Comparison of ENCODE assay signal across 11 mouse cellular contexts in the genomic region with DNA sequence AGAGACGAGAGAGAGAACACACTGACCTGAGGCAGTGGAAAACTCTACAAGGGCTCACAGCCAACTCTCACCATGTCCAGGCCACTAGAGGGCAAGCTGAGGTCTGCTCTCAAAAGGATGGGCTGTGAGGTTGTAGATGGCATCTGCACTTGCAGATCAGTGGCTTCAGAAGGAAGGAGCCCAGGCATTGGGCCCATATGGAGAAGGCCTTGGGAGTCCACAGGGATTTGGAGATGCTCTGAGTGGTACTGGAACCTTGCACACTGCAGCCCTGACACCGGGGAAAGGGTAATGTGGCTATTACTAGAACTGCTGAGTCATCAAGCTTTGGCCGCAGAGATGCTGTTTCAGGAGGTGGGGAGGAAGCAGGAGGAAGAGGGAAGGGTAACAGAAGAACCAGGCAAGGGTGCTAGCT. TPM values are rescaled to one million over a fixed set of nuclear protein-coding genes. Genes with fewer than 3 reads are reported as not detected.
A peak's percentile ranks its signal among the peaks of the same experiment; 100 is the strongest.
DNase-seq lines count a peak whose midpoint lies in the region; ATAC-seq and TF ChIP-seq lines count a peak whose summit lies in the region.
"Had no signal": no experiment of that assay in that cellular context is flagged by ENCODE, and none has a peak within 500 bp of the region (broad histone marks: within the 10 kb centered on the region; RNA-seq: fewer than 3 reads in every experiment).

No protein-coding gene starts in this region.

- H3K36me3 ChIP-seq in liver, adult 2 months (ENCODE audit: control insufficient read depth, insufficient read depth, low read length) = peaks cover 9% of the 10 kb centered on the region

- H3K79me2 ChIP-seq in liver, adult 2 months (ENCODE audit: control insufficient read depth, insufficient read depth, low read length) = no peaks in the 10 kb centered on the region

- TF ChIP-seq POLR2A in liver, adult 2 months (IDR thresholded peaks at IDR 0.05; ENCODE audit: extremely low read depth, insufficient read depth, low read length) = no peak
- TF ChIP-seq POLR2A in cerebellum, adult 2 months (IDR thresholded peaks at IDR 0.05; ENCODE audit: borderline replicate concordance, insufficient read depth, low read length) = no peak

- 50% methylated on average over 3 of the region's 3 CpGs for WGBS in liver, adult 2 months
- 26% methylated on average over 3 of the region's 3 CpGs for WGBS in cerebellum, adult 2 months

- H3K4me1 ChIP-seq in liver, adult 2 months (ENCODE audit: control insufficient read depth, insufficient read depth, low read length) = no peaks in the 10 kb centered on the region
- no peaks in the 10 kb centered on the region; the same call in 1 of the 2 replicates for H3K4me1 ChIP-seq in cerebellum, adult 2 months (ENCODE audit: control insufficient read depth, insufficient read depth, low read length)
- H3K4me1 ChIP-seq: embryonic facial prominence, embryonic 12.5 days had no signal

- peak; percentile 85 to 86 for ATAC-seq in hematopoietic stem cell, adult 5-6 weeks (replicated peaks in 1 of 2; ENCODE audit: insufficient read depth in 1 of 2, low FRiP score in 2 of 2, low TSS enrichment in 1 of 2, low read depth in 1 of 2, poor library complexity in 2 of 2, severe bottlenecking in 2 of 2)
- ATAC-seq in megakaryocyte progenitor cell, adult 5-6 weeks (replicated peaks; ENCODE audit: poor library complexity) = peak; percentile 84
- ATAC-seq in activated CD4-positive, CD25-positive, alpha-beta regulatory T cell, adult 4 months = no peak

- H3K27ac ChIP-seq in liver, adult 2 months (replicated peaks; ENCODE audit: insufficient read depth, low read depth, low read length) = no peak overlapping the region
- H3K27ac ChIP-seq in cerebellum, adult 2 months (ENCODE audit: insufficient read depth, low read length) = no peak overlapping the region; the same call in 1 of the 2 replicates
- H3K27ac ChIP-seq: embryonic facial prominence, embryonic 12.5 days had no signal

- no peaks in the 10 kb centered on the region for H3K27me3 ChIP-seq in liver, adult 2 months (ENCODE audit: control insufficient read depth, insufficient read depth, low read length)
- no peaks in the 10 kb centered on the region for H3K27me3 ChIP-seq in cerebellum, adult 2 months (ENCODE audit: control insufficient read depth, insufficient read depth, low read length)
- H3K27me3 ChIP-seq: embryonic facial prominence, embryonic 12.5 days had no signal

- no peak overlapping the region for H3K4me3 ChIP-seq in liver, adult 2 months (ENCODE audit: insufficient read depth, low read depth, low read length)
- H3K4me3 ChIP-seq in cerebellum, adult 2 months (replicated peaks; ENCODE audit: insufficient read depth, low read depth, low read length) = no peak overlapping the region
- H3K4me3 ChIP-seq: embryonic facial prominence, embryonic 12.5 days had no signal

- H3K9ac ChIP-seq in liver, adult 2 months (ENCODE audit: low read depth, low read length) = no peak overlapping the region
- H3K9ac ChIP-seq: embryonic facial prominence, embryonic 12.5 days had no signal

- peak; percentile 28 for DNase-seq in liver, adult 2 months (ENCODE audit: extremely low read depth, low read depth, low spot score)
- no peak for DNase-seq in liver
- DNase-seq in NIH3T3 (ENCODE audit: low read depth) = peak; percentile 62
- DNase-seq in cerebellum, adult 2 months = peak; percentile 44 to 53
- DNase-seq in layer of hippocampus, postnatal 36 days = no peak

- peak; percentile 64 for TF ChIP-seq CTCF in liver, adult 2 months (IDR thresholded peaks at IDR 0.05; ENCODE audit: low read depth, low read length)
- peak; percentile 63 for TF ChIP-seq CTCF in cerebellum, adult 2 months (IDR thresholded peaks at IDR 0.05; ENCODE audit: borderline replicate concordance, insufficient read depth, low read depth, low read length)

RNA-seq across cellular contexts. Expression of a gene that starts 24.8 kb away (rescaled TPM):
- 12.2 and 15.4 TPM in 2 replicates for total RNA-seq in liver, adult 2 months (2014; rRNA removed)
- polyA plus RNA-seq in liver, adult 2 months (2012; rRNA removed) = 11.0 and 11.2 TPM in 2 replicates
- polyA plus RNA-seq in cerebellum, adult 2 months (2012; rRNA removed) = 32.6 and 36.4 TPM in 2 replicates
- 24.6 and 28.1 TPM in 2 replicates for total RNA-seq in hematopoietic stem cell, adult 5-6 weeks (2017)
- total RNA-seq in megakaryocyte progenitor cell, adult 5-6 weeks (2015) = 17.3 and 17.4 TPM in 2 replicates
- total RNA-seq in megakaryocyte progenitor cell, adult 5-6 weeks (2017) = 43.6 and 45.2 TPM in 2 replicates
- 10 to 100 TPM; 47.0 to 49.5 TPM for total RNA-seq in layer of hippocampus, postnatal 36 days (2021)
- polyA plus RNA-seq in activated CD4-positive, CD25-positive, alpha-beta regulatory T cell, adult 4 months (2017; shearing (Covaris generic)) = 10 to 100 TPM in 1 of 2 experiments, 1 to 10 TPM in 1; 9.3 to 14.4 TPM

RNA-seq across cellular contexts. Expression of a gene that starts 50.4 kb away (rescaled TPM):
- total RNA-seq in liver, adult 2 months (2014; rRNA removed) = not detected in 2 replicates
- 1.3 and 2.4 TPM in 2 replicates for polyA plus RNA-seq in liver, adult 2 months (2012; rRNA removed)
- polyA plus RNA-seq in cerebellum, adult 2 months (2012; rRNA removed) = 0.40 TPM in 1 of 2 replicates, not detected in the other
- 0.99 TPM in 1 of 2 replicates, not detected in the other for total RNA-seq in hematopoietic stem cell, adult 5-6 weeks (2017)
- total RNA-seq in megakaryocyte progenitor cell, adult 5-6 weeks (2015) = 0.99 and 1.4 TPM in 2 replicates
- total RNA-seq in megakaryocyte progenitor cell, adult 5-6 weeks (2017) = 0.12 TPM in 1 of 2 replicates, not detected in the other
- 1 to 10 TPM in 1 of 2 experiments, not detected in 1; 1.5 TPM for total RNA-seq in layer of hippocampus, postnatal 36 days (2021)
- 1 to 10 TPM; 1.1 to 2.2 TPM for polyA plus RNA-seq in activated CD4-positive, CD25-positive, alpha-beta regulatory T cell, adult 4 months (2017; shearing (Covaris generic))

RNA-seq across cellular contexts. Expression of a gene that starts 50.5 kb away (rescaled TPM):
- 18.8 and 25.2 TPM in 2 replicates for total RNA-seq in liver, adult 2 months (2014; rRNA removed)
- polyA plus RNA-seq in liver, adult 2 months (2012; rRNA removed) = 31.0 and 40.9 TPM in 2 replicates
- polyA plus RNA-seq in cerebellum, adult 2 months (2012; rRNA removed) = 102 and 114 TPM in 2 replicates
- 76.3 and 81.4 TPM in 2 replicates for total RNA-seq in hematopoietic stem cell, adult 5-6 weeks (2017)
- 81.0 and 89.2 TPM in 2 replicates for total RNA-seq in megakaryocyte progenitor cell, adult 5-6 weeks (2015)
- 104 and 108 TPM in 2 replicates for total RNA-seq in megakaryocyte progenitor cell, adult 5-6 weeks (2017)
- 10 to 100 TPM; 56.6 to 71.4 TPM for total RNA-seq in layer of hippocampus, postnatal 36 days (2021)
- polyA plus RNA-seq in activated CD4-positive, CD25-positive, alpha-beta regulatory T cell, adult 4 months (2017; shearing (Covaris generic)) = 10 to 100 TPM; 41.5 to 52.3 TPM

RNA-seq across cellular contexts. Expression of a gene that starts 57.2 kb away (rescaled TPM):
- total RNA-seq in liver, adult 2 months (2014; rRNA removed) = not detected in 2 replicates
- not detected in 2 replicates for polyA plus RNA-seq in liver, adult 2 months (2012; rRNA removed)
- not detected in 2 replicates for polyA plus RNA-seq in cerebellum, adult 2 months (2012; rRNA removed)
- not detected in 2 replicates for total RNA-seq in hematopoietic stem cell, adult 5-6 weeks (2017)
- 0.46 and 1.8 TPM in 2 replicates for total RNA-seq in megakaryocyte progenitor cell, adult 5-6 weeks (2015)
- 0.24 and 1.8 TPM in 2 replicates for total RNA-seq in megakaryocyte progenitor cell, adult 5-6 weeks (2017)
- not detected for total RNA-seq in layer of hippocampus, postnatal 36 days (2021)
- polyA plus RNA-seq in activated CD4-positive, CD25-positive, alpha-beta regulatory T cell, adult 4 months (2017; shearing (Covaris generic)) = under 1 TPM in 1 of 2 experiments, not detected in 1; 0.15 TPM
- polyA plus RNA-seq: embryonic facial prominence, embryonic 12.5 days; limb, embryonic 11.5 days; spleen, adult 2 months had no signal

Comparison
In these comparisons a context has a peak if more than half of its experiments do, and no peak if none do; other contexts are left out.
1. DNase-seq: peak in liver, adult 2 months (single experiment), NIH3T3 (single experiment) and cerebellum, adult 2 months (2 of 2); none in liver (single experiment) and layer of hippocampus, postnatal 36 days (0 of 2).